Mouse (Mus musculus) B cell, adult 2 months (primary cell): ENCODE results near the gene Fcgrt.
"Not testable (repeated sequence)": the region's sequence is repeated elsewhere in the genome, so short reads cannot be mapped to it uniquely, and the experiment has no call there.

Source experiments
- DNase-seq, 2 experiments: peaks; one replicate each; pipeline ENCODE4 v3.0.0; 2022

Gene Fcgrt

DNA sequence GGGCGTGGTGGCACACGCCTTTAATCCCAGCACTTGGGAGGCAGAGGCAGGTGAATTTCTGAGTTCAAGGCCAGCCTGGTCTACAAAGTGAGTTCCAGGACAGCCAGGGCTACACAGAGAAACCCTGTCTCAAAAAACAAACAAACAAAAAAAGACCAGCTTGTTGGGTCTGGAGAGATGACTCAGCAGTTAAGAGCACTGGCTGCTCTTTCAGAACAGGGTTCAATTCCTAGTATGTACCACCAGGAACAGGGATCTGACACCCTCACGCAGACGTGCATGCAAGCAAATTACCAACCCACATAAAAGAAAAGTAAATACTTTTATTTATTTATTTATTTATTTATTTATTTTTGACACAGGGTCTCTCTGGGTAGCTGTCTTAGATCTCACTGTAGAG is 6.4 kb upstream of the Fcgrt start:
- DNase-seq = not testable (repeated sequence)

DNA sequence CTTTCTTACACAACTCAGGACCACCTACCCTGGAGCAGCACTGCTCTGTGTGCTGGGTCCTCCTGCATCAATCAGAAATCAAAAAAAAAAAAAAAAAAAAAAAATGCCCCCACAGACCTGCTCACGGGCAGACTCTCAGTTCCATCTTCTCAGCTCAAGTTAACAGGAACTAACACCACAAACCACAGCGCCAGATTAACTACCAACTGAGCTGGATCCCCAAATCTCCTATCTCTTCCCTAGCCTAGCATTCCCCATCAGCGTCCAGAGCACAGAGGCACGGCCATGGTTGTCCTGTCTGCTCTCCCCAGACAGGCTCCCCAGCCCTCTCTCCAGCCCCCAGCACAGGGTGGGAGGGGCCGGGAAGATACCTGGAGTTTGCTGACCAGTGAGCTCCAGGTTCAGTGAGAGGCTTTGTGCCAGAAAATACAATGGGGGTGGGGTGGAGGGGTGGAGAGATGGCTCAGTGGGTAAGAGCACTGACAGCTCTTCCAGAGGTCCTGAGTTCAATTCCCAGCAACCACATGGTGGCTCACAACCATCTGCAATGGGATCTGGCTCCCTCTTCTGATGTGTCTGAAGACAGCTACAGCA is 3.5 kb upstream of the Fcgrt start:
- DNase-seq = no peak

DNA sequence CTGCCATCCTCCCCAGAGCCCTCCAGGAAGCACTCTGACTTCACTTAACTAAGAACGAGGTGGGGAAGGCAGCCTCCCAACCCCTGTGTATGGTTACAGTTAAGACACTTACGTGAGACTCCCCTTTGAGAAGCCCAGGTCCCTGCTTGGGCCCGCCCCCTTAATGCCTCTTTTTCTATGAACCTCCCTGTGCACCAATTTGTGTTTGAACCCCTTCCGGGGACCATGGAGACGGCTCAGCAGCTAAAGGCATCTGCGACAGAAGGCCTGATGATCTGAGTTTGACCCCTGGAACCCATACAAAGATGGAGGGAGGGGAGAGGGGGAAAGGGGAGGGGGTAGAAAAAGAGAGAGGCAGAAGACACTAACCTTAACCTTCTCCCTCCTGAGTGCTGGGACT is 2.8 kb upstream of the Fcgrt start:
- no peak for DNase-seq

DNA sequence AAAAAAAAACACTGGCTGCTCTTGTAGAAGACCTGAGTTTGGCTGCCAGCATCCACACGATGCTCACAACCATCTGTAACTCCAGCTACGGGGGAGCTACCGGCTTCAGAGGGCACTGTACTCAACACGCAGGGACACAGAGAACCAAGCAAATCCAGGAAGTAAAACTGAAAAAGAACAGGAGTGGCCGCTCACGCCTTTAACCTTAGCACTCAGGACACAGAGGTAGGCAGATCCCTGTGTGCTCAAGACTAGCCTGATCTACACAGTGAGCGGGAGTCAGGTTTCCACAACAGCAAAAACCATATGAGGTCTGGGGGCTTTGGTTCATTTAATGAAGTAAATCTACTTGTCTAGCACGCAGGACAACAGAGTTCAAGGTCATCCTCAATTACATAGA is 1.8 kb upstream of the Fcgrt start:
- no peak for DNase-seq

DNA sequence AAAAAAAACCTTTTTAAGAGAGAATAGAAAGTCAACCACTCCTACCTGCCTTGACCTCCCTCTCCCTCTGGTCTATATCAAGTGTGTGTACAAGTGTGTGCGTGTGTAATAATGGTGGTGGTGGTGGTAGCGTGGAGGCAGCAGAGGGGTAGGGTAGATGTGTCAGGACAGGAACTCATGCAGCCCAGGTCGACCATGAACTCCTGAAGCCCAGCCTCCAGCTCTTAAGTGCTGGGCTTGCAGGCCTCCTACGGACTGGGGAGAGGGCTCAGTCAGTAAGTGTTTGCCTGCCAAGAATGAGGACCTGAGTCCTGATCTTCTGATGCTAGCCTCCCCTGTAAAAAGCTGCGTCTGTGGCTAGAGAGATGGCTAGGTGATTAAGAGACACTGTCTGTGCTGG is 1.3 kb upstream of the Fcgrt start:
- DNase-seq = no peak

DNA sequence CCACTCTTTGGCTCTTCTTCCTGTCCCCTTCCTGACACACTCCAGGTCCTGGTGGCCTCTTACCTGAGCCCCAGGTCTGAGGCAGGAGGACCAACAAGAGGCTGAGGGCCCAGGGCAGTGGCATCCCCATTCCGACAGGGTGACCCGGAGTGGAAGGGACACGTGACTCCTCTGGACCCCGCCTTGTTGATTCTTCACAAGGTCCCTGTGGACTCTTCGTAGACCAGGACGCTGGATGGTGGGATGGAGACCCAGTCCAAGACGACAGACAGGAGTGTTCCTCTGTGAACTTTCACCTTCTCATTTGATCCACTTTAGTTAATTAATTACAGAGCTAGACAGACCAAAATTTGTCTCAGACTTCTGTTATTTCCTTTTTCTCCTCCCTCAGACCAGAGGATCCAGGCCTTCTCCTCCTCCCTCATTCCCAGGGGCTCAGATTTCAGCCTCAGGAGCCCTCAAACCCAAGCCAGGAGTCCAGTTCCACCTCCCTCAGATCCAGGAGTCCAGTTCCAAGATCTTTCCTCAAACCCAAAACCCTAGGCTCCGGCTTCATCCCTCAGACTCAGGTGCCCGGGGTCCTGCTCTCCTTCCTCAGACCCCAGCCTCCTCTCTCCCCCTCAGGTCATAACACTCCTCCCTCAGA is 588 bp downstream of the Fcgrt start:
- DNase-seq = no peak

DNA sequence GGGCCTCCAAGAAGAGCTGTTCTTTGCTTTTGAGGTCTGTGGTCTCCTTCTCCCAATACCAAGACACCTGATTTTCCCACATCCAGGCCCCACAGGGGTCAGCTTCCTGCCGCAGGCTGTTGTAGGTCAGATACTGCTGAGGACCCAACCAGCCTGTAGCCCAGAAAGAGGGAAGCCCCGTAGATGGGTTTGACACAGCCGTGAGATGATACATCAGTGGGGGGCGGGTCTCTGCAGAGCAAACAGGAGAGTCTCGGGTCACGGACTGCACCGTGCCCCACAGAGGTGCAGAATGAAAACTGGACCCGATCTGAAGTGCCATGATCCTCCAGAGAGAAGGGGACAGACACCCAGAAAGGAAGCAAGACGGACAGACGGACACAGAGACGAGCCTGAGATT is 1.2 kb downstream of the Fcgrt start:
- DNase-seq = no peak

DNA sequence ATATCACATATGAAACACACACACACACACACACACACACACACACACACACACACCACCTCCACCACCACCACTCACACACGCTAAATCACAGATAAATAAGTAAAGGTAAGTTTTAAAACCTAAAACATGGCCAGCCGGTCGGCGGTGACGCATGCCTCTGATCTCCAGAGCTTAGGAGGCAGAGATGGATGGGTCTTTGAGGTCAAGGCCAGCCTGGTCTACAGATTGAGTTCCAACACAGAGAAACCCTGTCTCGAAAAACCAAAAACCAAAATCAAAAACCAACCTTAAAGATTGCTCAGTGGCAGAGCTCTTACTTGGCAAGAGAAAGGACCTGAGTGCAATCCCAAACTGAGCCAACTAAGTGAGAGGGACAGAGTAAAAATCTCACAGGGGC is 3.6 kb downstream of the Fcgrt start:
- DNase-seq = no peak

DNA sequence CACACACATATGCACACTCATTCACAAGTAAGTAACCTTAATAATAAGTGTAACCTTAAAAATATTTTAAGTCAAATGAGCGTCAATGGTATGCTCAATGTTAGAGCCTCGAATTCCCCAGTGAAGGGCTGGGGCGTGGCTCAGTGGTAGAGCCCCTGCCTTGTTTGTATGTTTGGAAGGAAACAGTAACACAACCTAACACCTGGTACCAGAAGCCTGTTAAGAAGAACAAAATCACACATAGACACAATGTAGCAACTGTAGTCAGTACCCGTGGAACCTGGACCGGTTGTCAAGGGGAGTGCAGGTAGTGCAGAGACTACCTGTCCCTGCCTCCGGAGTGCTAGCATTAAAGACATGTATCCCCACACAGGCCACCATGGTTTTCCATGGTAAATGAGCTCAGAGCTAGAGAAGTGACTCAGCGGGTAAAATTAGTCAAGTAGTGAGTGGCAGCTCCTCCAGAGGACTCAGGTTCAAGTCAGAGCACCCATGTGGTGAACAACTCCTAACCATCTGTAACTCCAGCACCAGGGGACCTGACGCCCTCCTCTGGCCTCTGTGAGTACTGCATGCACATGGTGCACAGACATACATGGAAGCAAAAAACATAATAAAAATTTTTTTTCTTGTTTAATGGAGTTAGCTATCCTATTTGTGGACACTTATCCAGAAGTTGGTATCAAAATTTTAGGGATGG is 5.0 kb downstream of the Fcgrt start:
- DNase-seq = peak; percentile 48 to 51

DNA sequence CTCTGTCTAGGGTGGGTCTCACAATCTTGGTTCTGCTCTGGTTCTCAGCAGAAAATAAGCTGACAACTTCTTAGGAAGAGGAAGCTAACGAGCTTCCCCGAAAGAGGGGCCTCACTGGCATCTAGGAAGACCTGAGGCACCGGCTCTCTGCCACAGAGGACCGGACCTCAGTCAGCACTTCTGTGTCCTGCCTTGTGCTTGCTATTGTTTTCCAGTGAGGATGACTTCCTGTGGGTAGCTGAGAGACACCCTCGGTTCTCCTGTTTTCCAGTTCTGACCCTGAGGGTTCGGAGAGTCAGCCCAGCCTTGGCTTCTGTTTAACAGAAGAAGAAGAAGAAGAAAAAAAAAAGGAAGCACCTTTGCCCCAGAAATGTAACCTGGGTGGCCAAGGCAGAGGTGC is 6.2 kb downstream of the Fcgrt start:
- no peak for DNase-seq

DNA sequence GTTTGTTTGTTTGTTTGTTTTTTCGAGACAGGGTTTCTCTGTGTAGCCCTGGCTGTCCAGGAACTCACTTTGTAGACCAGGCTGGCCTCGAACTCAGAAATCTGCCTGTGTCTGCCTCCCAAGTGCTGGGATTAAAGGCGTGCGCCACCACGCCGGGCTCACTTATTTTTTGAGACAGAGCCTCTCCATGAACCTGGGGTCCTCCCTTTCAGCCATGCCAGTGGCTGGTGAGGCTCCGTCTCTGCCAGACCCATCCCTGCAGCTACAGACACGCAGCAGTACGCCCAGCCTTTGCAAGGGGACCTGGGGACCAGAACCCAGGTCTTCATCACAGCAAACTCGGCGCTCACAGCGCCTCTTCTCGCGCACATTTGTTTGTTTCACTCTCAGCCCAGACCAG is 7.7 kb downstream of the Fcgrt start:
- DNase-seq = not testable (repeated sequence)

DNA sequence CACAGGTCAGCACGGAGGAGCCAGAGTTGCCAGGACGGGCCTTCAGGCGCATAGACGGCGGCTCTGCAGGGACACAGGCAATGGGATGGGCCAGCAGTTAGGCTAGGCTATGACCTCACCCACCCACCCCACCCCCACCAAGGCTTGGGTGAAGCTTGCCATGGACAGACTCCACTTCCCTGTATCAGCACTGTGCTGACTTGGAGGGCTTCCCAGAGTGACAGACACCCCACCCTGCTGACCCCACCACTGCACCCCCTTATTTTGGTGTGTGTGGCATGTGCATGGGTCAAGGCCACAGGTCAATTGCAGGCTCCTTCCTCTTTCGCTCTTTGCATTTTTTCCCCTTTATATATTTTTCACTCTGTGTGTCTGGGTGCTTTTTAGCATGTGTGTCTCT is 8.3 kb downstream of the Fcgrt start:
- no peak for DNase-seq

DNA sequence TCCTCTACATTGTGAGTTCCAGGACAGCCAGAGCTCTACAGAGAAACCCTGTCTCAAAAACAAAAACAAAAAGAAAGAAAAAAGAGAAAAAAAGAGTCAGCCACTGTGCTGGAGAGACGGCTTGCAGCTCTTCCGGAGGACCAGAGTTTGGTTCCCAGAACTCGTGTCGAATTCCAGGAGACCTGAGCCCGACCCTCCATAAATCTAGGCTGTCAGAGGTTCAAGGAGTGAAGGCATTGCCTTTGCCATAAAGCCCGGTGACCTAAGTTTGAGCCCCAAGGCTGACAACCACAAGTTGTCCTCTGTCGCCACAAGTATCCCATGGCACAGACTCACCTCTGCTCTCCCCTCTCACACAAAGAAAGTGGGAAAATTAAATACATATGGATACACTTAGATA is 9.5 kb downstream of the Fcgrt start:
- DNase-seq = no peak

DNA sequence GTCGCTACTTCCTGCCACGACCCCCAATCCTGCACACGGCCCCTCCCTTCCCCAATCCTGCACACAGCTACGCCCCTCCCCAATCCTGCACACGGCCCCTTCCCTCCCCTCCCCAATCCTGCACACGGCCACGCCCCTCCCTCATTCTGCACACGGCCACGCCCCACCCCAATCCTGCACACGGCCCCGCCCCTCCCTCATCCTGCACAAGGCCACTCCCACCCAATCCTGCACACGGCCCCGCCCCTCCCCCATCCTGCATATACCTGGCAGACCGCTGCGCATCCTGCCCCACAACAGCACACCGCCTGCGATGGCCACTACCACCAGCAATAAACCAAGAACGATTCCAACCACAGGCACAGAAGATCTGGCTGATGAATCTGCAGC is 10.1 kb downstream of the Fcgrt start:
- DNase-seq = no peak

DNA sequence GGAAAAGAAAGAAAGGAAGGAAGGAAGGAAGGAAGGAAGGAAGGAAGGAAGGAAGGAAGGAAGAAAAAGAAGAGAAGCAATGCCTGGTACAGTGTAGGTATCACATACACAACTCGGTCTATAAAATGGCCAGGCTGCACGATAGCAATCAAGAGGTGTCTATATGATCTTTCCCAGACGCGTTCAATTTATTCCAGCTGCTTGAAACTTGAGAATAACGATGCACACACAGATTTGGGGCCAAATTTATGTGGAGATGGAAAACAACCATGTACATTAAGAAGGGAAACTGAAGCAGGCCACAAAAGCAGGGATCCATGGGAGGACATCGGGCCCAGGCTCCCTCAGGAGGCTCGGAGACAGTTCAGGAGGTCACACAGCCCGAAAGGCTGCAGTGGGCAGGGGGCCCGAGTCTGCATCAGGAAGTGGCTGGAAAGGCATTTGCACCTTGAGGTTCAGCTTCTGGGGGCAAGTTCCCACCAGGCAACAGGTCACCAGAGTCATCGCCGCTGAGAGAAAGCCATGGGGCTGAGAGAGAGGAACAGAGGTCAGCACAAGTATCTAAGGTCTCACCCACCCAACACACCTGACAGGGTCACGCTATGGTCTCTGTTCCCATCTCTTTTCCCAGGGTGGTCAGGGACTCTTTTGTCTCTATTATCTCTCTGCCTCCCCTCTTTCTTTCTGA is 10.7 kb downstream of the Fcgrt start:
- no peak for DNase-seq

DNA sequence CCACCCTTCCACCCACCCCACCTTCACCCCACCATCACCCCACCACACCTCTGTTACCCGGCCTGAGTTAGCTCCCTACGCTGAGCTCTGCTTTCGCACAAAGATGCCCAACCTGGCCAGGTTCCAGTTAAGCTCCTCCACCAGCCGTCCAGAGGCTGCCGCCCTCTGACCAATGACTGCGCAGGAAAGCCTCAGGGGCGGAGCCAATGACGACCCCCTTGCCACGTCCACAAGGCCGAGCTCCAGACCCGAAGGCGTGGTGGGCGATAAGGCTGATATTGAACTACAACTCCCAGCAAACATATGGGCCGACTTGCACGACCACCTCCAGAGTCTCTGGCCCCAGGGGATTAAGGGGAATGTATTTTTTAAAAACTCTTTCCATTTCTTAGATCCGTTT is 11.6 kb downstream of the Fcgrt start, which contains the start of gene Rcn3:
TSS of gene Rcn3 (minus strand) at position 174 of the 400 bp plus-strand sequence.
- DNase-seq = peak in 1 of 2 experiments; percentile 12

DNA sequence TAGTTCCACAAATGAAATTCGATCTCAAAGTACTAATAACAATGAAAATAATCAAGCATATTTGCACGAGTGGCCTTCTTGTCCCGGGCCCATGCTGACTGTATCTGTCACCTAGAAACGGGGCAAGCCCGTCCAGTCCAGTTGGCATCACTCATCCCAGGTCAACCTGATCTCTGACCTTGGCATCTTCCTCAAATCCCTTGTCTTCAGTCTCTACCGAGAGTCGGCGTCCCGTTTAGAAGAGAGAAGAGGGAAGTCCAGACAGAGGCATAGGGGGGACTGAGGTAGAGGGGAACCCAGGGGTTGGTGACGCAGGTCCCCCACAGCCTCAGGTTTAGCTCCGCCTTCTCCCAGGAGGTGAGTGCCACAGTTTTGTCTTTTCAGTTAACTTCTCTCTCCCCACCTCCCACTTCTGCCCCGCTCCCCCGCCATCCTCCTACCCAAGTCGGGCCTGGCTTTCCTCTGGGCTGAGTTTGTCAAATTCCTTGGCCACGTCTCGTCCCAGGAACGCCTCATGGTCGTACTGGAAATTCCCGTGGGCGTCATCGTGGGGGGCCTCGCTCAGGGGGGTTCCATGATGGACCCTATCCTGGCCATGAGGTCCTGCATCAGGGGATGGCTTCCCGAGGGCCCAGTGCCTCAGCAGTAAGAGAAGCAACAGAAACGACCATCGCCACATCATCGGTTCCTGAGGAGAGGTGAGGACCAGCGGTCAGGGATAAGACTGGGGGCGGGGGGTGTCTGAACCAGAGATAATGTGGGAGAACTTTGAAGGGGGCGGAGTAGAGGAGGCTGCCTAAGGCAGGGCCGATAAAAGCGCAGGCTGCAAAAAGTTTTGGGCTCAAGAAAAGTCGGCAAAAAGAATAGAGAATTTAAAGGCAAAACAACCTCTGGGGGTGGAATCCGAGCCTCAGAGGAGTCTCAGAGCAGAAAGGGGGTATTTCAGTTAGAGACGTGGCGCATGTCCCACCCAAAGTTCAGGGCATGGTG is 12.4 kb downstream of the Fcgrt start:
- DNase-seq = peak; percentile 18 to 37

DNA sequence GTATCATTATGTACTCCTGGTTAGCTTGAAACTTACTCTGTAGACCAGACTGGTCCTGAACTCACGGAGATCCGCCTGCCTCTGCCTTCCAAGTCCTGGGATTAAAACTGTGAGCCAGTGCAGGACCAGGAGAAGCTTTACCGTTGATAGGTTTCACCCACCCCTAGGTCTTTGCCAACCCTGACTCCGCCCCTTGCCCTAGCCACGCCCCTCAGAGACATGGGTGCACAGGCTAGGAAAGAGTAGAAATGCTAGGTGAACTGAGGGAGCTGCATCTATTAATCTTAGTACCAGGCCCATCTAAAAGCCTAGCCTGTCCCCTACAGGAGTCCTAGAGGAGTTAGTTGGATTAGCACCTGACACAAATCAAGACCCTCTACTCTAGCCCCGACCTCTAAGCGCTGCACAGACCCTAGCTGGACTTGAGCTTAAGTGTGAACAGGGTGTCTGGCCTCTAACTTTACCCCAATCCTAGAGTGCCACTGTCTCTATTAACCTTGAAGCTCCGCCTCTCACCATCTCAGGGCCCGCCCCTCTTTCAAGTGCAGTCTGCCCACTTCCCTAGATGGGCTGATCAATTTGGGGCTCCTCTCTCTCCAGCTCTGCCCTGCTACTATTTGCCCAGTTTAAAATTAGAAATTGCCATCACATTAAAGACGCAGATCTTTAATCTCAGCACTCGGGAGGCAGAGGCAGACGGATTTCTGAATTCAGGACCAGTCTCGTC is 13.2 kb downstream of the Fcgrt start:
- DNase-seq = peak; percentile 56 to 62

DNA sequence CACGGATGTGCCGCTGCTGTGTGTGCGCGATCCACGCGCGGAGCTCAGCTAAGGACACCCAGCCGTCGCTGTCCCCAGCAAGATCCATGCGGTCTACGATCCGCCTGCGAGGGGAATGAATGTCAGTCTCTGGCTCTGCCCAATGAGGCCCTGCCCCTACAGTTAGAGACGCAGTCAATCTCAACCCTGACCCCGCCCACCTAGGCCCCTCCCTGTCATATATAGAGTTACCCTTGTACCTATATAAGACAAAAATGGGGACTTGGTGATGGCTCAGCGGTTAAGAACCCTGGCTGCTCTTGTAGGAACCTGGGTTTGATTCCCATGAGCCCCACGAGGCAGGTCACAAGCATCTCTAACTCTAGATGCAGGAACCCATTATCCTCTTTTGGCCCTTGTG is 15.1 kb downstream of the Fcgrt start:
- DNase-seq = no peak

DNA sequence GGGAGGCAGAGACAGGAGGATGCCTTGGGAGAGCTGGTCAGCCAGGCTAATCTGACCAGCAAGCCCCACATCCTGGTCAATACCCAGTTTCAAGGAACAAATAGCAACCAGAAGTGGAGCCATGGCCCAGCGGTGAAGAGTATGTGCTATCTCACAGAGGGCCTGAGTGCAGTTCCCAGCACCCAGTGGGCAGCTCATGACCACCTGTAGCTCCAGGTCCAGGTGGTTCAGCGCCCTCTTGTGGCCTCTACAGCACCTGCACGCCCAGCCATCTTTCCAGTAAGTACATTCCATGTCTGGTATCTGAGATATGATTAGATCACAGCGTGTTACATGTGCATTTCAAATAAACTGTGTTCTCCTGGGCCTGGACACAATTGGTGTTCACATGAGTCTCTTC is 17.6 kb downstream of the Fcgrt start:
- peak in 1 of 2 experiments; percentile 19 for DNase-seq

DNA sequence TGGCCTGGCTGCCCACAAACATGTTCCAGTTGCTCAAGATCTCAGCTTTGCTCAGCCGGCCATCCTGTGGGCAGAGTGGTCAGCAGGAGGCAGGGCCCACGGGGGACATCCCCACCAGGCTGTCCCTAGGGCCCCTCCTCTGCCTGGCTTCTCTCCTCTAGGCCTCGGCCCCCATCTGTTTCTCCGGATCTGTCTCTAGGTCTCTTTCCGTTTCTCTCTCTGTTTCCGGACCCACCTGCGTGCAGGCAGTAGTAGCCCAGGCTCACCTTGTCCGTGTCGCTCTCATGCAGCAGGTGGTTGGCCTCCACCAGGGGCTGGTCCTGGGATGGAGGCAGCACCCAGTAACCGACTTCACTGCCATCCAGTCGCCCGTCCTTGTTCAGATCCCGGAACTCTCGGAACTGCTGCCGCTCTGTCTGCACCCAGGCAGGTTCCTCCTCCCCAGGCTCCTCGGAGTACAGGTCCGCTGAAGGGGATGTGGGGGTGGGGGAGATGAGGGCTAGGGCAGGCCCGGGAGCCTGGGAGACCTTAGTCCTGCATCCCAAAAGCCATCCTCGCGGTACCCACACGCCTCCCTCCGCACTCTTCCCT is 20.3 kb downstream of the Fcgrt start:
- DNase-seq = no peak
